Mouse (Mus musculus): Measurements from ENCODE around the gene Cdipt.

Cdipt gene

GRCm38 (mm10) chr7:126975950-126976866, 494 bp downstream of the Cdipt start, which contains the start of gene Cdiptos:
Cdiptos (minus strand) TSS chr7:126976098.
- peak; percentile 90 to 93 for DNase-seq (ENCODE audit: low spot score in 2 of 2)

GRCm38 (mm10) chr7:126976878-126977459, 1.3 kb downstream of the Cdipt start:
- DNase-seq (ENCODE audit: low spot score in 2 of 2) = no peak

- no peak for DNase-seq (ENCODE audit: low spot score in 2 of 2)
These were observed 3.1 kb downstream of the Cdipt start for GRCm38 (mm10) chr7:126978841-126979240.

GRCm38 (mm10) chr7:126981601-126982000, 5.9 kb downstream of the Cdipt start:
- no peak for DNase-seq (ENCODE audit: low spot score in 2 of 2)

- DNase-seq (ENCODE audit: low spot score in 2 of 2) = no peak
These were observed 6.3 kb downstream of the Cdipt start for GRCm38 (mm10) chr7:126982054-126982453.

- no peak for DNase-seq (ENCODE audit: low spot score in 2 of 2)
These were observed 7.4 kb downstream of the Cdipt start for GRCm38 (mm10) chr7:126983113-126983512.

GRCm38 (mm10) chr7:126984667-126985444, 9.1 kb downstream of the Cdipt start:
- peak; percentile 47 to 70 for DNase-seq (ENCODE audit: low spot score in 2 of 2)

- DNase-seq (ENCODE audit: low spot score in 2 of 2) = peak in 1 of 2 experiments; percentile 49
These were observed 10.6 kb downstream of the Cdipt start for GRCm38 (mm10) chr7:126986319-126986718.

- DNase-seq (ENCODE audit: low spot score in 2 of 2) = no peak
These were observed 13.1 kb downstream of the Cdipt start for GRCm38 (mm10) chr7:126988816-126989215.

GRCm38 (mm10) chr7:126996449-126996848, 20.7 kb downstream of the Cdipt start:
- DNase-seq (ENCODE audit: low spot score in 2 of 2) = no peak

- no peak for DNase-seq (ENCODE audit: low spot score in 2 of 2)
These were observed 23.9 kb downstream of the Cdipt start for GRCm38 (mm10) chr7:126999568-126999967.

GRCm38 (mm10) chr7:127003620-127004019, 27.9 kb downstream of the Cdipt start:
- DNase-seq (ENCODE audit: low spot score in 2 of 2) = no peak

- no peak for DNase-seq (ENCODE audit: low spot score in 2 of 2)
These were observed 28.6 kb downstream of the Cdipt start for GRCm38 (mm10) chr7:127004122-127004875.

GRCm38 (mm10) chr7:127007313-127008024, 31.8 kb downstream of the Cdipt start:
- DNase-seq (ENCODE audit: low spot score in 2 of 2) = no peak

- DNase-seq (ENCODE audit: low spot score in 2 of 2) = peak; percentile 70 to 72
These were observed 32.7 kb downstream of the Cdipt start for GRCm38 (mm10) chr7:127008239-127009019.

- DNase-seq (ENCODE audit: low spot score in 2 of 2) = no peak
These were observed 33.8 kb downstream of the Cdipt start for GRCm38 (mm10) chr7:127009307-127010085.

GRCm38 (mm10) chr7:127011051-127011450, 35.3 kb downstream of the Cdipt start:
- no peak for DNase-seq (ENCODE audit: low spot score in 2 of 2)

- DNase-seq (ENCODE audit: low spot score in 2 of 2) = no peak
These were observed 36.0 kb downstream of the Cdipt start for GRCm38 (mm10) chr7:127011717-127012116.

- DNase-seq (ENCODE audit: low spot score in 2 of 2) = no peak
These were observed 36.7 kb downstream of the Cdipt start for GRCm38 (mm10) chr7:127012374-127012773.

Measured in right cerebral cortex, postnatal 36 days (tissue).